Mouse (Mus musculus) erythroblast, embryonic 14.5 days (primary cell): ENCODE measurements around the gene Marf1. TPM values are rescaled to one million over a fixed set of nuclear protein-coding genes. Genes with fewer than 3 reads are reported as not detected.

Experiments
- H3K27me3 ChIP-seq: 2 replicates; pipeline ENCODE4 v1.6.1; 2012; ENCODE audit warnings: inconsistent platforms; ENCODE audit not compliant: control insufficient read depth
- H3K36me3 ChIP-seq: 2 replicates; pipeline ENCODE4 v1.6.1; 2012; ENCODE audit warnings: mild to moderate bottlenecking, inconsistent platforms; ENCODE audit not compliant: control insufficient read depth
- H3K4me1 ChIP-seq: 2 replicates; pipeline ENCODE4 v1.6.1; 2012; ENCODE audit warnings: inconsistent platforms; ENCODE audit not compliant: control insufficient read depth
- H3K4me3 ChIP-seq: replicated peaks from 2 replicates; pipeline ENCODE3; 2012; ENCODE audit warnings: moderate library complexity, mild to moderate bottlenecking, inconsistent platforms
- H3K9me3 ChIP-seq: 2 replicates; pipeline ENCODE4 v1.6.1; 2012; ENCODE audit warnings: low read length, inconsistent platforms, mixed read lengths; ENCODE audit not compliant: control insufficient read depth
- GATA1 ChIP-seq: IDR thresholded peaks from 2 replicates; pipeline ENCODE4 v1.6.1; 2012; ENCODE audit warnings: low read length, inconsistent platforms, mixed read lengths
- TAL1 ChIP-seq: IDR thresholded peaks from 3 replicates; pipeline ENCODE4 v1.6.1; 2012; ENCODE audit warnings: low read length, inconsistent platforms, mixed read lengths
- polyA plus RNA-seq: library from polyadenylated mRNA; stranded (reverse); fragments of >175 nt; gene quantifications from 2 replicates; pipeline ENCODE4 v1.2.3, GENCODE M21; 2012

Gene Marf1
- 0.17 TPM in 2 replicates for polyA plus RNA-seq

GRCm38 (mm10) chr16:14162988-14163416 is at the start of gene Marf1, which contains the start of gene Nde1:
Gene Marf1, minus strand, starts transcription at chr16:14163351.
Gene Nde1, plus strand, starts transcription at chr16:14163275.
- H3K27me3 ChIP-seq = no peaks in the 10 kb centered on the region
- H3K9me3 ChIP-seq = peaks cover 5% of the 10 kb centered on the region
- peak within 1 kb of the TSS; percentile 70 for H3K4me3 ChIP-seq
- TF ChIP-seq TAL1 (no peak), GATA1 (no peak)
- peaks cover 74% of the 10 kb centered on the region for H3K4me1 ChIP-seq
- peaks cover 32% of the 10 kb centered on the region for H3K36me3 ChIP-seq

GRCm38 (mm10) chr16:14198798-14199197 is 35.6 kb upstream of the Marf1 start:
- Histone ChIP-seq H3K9me3 (no peaks in the 10 kb centered on the region), H3K4me3 (no peak overlapping the region), H3K4me1 (no peaks in the 10 kb centered on the region), H3K36me3 (peaks cover 10% of the 10 kb centered on the region), H3K27me3 (no peaks in the 10 kb centered on the region)
- TF ChIP-seq TAL1 = no peak

DNA sequence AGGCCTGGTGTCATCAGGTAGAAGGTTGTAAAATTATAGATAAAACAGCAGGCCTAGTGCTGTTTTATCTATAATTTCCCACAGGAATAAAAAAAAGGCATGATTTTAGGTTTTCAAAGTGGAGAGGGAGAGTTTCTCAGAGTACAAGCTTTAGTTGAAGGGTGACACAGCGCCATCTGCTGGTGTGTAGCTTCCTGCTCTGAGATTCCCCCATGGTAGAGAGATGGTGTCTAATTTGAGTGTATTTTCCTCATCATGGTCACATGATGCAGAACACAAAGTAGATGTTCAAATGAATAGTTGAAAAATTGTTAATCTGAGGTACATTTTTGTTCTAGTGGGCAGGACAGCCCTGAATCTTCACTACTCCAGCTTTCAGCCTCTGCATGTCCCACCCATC is 32.3 kb upstream of the Marf1 start:
- TF ChIP-seq TAL1 (no peak), GATA1 (no peak)

DNA sequence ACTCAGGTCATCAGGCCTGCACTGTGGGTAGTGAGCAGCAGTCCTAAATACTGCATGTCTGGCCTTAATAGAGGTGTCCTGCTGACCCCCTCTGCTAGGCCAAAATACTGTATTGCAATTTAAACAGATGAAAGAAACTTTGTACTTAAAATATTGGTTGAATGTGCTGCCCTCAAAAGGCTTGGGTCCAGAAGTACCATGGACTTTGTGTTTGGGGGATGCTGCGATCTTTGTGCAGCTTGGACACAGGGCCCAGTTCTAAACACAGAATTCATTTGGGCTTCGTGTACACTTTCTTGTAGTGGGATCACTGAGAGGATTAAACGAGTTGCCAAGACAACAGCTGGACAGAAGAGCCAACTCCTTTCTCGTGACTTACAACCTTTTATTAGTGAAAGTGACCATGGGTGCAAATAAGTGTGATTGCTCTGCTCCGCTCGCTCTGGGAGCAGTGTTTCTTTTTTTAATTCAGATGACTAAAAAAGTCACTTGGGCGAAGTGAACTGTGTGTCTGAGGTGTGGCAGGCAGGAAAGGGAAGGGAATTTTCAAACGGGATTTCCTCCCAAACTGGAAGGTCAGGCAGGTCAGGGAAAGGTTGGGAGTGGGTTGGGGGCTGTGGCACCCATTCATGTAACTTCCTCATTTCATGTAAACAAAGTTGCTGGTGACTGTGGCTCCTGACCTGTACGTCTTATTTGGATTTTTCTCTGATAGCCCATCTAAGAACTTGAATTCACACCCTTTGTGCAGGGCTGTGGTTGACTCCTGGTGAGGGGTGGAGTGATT is 31.2 kb upstream of the Marf1 start:
- Histone ChIP-seq H3K36me3 (peaks cover 54% of the 10 kb centered on the region), H3K27me3 (no peaks in the 10 kb centered on the region), H3K4me1 (no peaks in the 10 kb centered on the region), H3K9me3 (no peaks in the 10 kb centered on the region), H3K4me3 (no peak overlapping the region)
- TF ChIP-seq TAL1 (no peak), GATA1 (no peak)

More for the DNA sequence above, 32.3 kb upstream of the Marf1 start:
- H3K27me3 ChIP-seq = no peaks in the 10 kb centered on the region
- H3K36me3 ChIP-seq = peaks cover 44% of the 10 kb centered on the region
- no peak overlapping the region for H3K4me3 ChIP-seq
- H3K9me3 ChIP-seq = no peaks in the 10 kb centered on the region
- no peaks in the 10 kb centered on the region for H3K4me1 ChIP-seq

- TF ChIP-seq TAL1 (no peak), GATA1 (no peak)
- H3K4me3 ChIP-seq = no peak overlapping the region
- H3K27me3 ChIP-seq = no peaks in the 10 kb centered on the region
- H3K9me3 ChIP-seq = no peaks in the 10 kb centered on the region
- H3K36me3 ChIP-seq = peaks cover 100% of the 10 kb centered on the region
- no peaks in the 10 kb centered on the region for H3K4me1 ChIP-seq
Observed at GRCm38 (mm10) chr16:14185516-14185915, 22.4 kb upstream of the Marf1 start.

DNA sequence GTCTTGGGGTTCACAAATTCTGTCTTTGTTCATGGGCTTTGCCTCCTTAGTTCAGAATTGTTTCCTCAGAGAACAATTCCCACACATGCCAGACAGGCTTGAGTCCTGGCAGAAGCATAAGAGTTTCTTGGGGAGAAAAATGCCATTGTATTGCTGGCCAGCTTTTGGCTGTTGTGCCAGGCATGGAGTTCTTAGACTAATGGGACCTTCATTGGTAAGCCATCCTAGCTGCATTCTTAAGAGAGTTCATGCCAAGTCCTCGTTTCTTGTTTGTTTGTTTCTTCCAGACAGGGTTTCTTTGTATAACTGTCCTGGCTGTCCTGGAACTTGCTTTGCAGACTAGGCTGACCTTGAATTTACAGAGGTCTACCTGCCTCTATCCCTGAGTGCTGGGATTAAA is 20.7 kb upstream of the Marf1 start:
- H3K4me3 ChIP-seq = no peak overlapping the region
- no peaks in the 10 kb centered on the region for H3K4me1 ChIP-seq
- no peaks in the 10 kb centered on the region for H3K9me3 ChIP-seq
- peaks cover 100% of the 10 kb centered on the region for H3K36me3 ChIP-seq
- TF ChIP-seq GATA1 (no peak), TAL1 (no peak)
- H3K27me3 ChIP-seq = no peaks in the 10 kb centered on the region

- H3K27me3 ChIP-seq = no peaks in the 10 kb centered on the region
- no peaks in the 10 kb centered on the region for H3K9me3 ChIP-seq
- peaks cover 5% of the 10 kb centered on the region for H3K4me1 ChIP-seq
- H3K4me3 ChIP-seq = no peak overlapping the region
- TF ChIP-seq TAL1 (no peak), GATA1 (no peak)
- peaks cover 100% of the 10 kb centered on the region for H3K36me3 ChIP-seq
Observed at GRCm38 (mm10) chr16:14182360-14182759, 19.2 kb upstream of the Marf1 start.

- Histone ChIP-seq H3K36me3 (peaks cover 100% of the 10 kb centered on the region), H3K4me1 (peaks cover 7% of the 10 kb centered on the region), H3K9me3 (no peaks in the 10 kb centered on the region), H3K4me3 (no peak overlapping the region), H3K27me3 (no peaks in the 10 kb centered on the region)
- no peak for TF ChIP-seq TAL1
- TF ChIP-seq GATA1 = no peak
Observed at GRCm38 (mm10) chr16:14180163-14180733, 17.1 kb upstream of the Marf1 start.

DNA sequence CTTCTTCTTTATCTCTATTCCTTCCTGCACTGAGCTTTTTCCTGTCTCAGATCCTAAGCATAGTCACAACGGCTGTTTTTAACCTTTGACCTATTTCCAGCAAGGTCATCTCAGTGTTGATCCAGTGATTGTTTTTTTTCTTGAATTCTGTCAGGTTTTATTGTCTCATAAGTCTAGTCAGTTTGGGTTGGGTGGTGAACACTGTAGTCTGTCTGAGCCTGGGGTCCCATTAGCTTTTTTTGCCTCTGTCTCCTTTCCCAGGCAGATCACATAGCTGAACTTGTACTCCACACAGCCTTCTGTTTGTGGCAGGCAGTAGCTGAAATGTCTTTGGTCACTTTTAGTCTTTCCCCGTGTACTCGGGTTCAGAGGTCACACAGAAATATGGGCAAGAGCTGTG is 14.9 kb upstream of the Marf1 start:
- peaks cover 100% of the 10 kb centered on the region for H3K36me3 ChIP-seq

More for the DNA sequence above, 14.9 kb upstream of the Marf1 start:
- Histone ChIP-seq H3K9me3 (no peaks in the 10 kb centered on the region), H3K27me3 (no peaks in the 10 kb centered on the region), H3K4me1 (peaks cover 7% of the 10 kb centered on the region), H3K4me3 (no peak overlapping the region)
- TF ChIP-seq TAL1 = no peak
- no peak for TF ChIP-seq GATA1
